In the genomic region with DNA sequence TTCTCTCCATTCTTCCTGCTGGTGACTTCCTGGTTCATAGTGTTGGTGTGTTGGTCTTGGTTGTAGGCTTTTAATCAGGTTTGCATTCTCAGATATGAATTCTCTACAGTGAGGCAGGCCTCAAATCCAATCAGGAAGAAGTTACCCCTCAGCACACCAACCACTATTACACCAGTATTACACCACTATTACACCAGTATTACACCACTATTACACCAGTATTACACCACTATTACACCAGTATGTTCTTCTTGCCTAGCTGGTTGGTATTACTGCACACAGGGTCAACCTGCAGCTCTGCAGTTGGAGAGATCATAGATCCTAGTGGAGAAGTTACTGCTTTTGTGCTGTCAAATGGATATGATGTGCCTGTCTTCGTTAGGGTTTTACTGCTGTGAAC, we compare ENCODE assay signal across 30 mouse cellular contexts.
DNase-seq lines count a peak whose midpoint lies in the region; ATAC-seq and TF ChIP-seq lines count a peak whose summit lies in the region.
"Had no signal": no experiment of that assay in that cellular context is flagged by ENCODE, and none has a peak within 500 bp of the region (broad histone marks: within the 10 kb centered on the region; RNA-seq: fewer than 3 reads in every experiment).

No protein-coding gene starts in this region.

- DNase-seq in heart, adult 11 months, result peak; percentile 11
- DNase-seq in heart, adult 2 months, result no peak
- no peak for DNase-seq in kidney, postnatal 25 days
- DNase-seq in forebrain, postnatal 0 days, result no peak
- DNase-seq: adrenal gland, adult 2 months; adrenal gland, postnatal 14 days; B cell, adult 2 months; cerebellum, adult 11 months; cerebellum, adult 2 months; cerebellum, adult 9-11 months; cerebellum, postnatal 25 days; gastrocnemius, postnatal 10 days; gastrocnemius, postnatal 36 days; heart, adult 18-20 months; heart, postnatal 14 days; heart, postnatal 4 days had no signal

- TF ChIP-seq POLR2A in heart, adult 2 months (IDR thresholded peaks at IDR 0.05; ENCODE audit: insufficient read depth, low read depth, low read length), result no peak

- H3K27me3 ChIP-seq in heart, adult 2 months (ENCODE audit: control insufficient read depth, insufficient read depth, low read length), result no peaks in the 10 kb centered on the region
- no peaks in the 10 kb centered on the region for H3K27me3 ChIP-seq in kidney, embryonic 16.5 days (ENCODE audit: insufficient read depth, low read length)
- no peaks in the 10 kb centered on the region for H3K27me3 ChIP-seq in forebrain, postnatal 0 days (ENCODE audit: insufficient read depth, low read length)
- no peaks in the 10 kb centered on the region for H3K27me3 ChIP-seq in midbrain, embryonic 16.5 days (ENCODE audit: control insufficient read depth, insufficient read depth, low read depth, low read length)
- H3K27me3 ChIP-seq: CH12.LX; embryonic facial prominence, embryonic 13.5 days; forebrain, embryonic 12.5 days; forebrain, embryonic 15.5 days; heart, embryonic 13.5 days had no signal

- WGBS in heart, adult 2 months, result 100% methylated on average over 1 of the region's 1 CpGs
- 97% methylated on average over 1 of the region's 1 CpGs for WGBS in kidney, embryonic 16.5 days
- WGBS in forebrain, postnatal 0 days, result 84% methylated on average over 1 of the region's 1 CpGs
- WGBS in midbrain, embryonic 16.5 days, result 80% methylated on average over 1 of the region's 1 CpGs

- H3K4me3 ChIP-seq in heart, adult 2 months, result no peak overlapping the region
- H3K4me3 ChIP-seq in kidney, embryonic 16.5 days (ENCODE audit: low read length), result no peak overlapping the region
- no peak overlapping the region for H3K4me3 ChIP-seq in forebrain, postnatal 0 days (ENCODE audit: low read depth, low read length)
- no peak overlapping the region for H3K4me3 ChIP-seq in midbrain, embryonic 16.5 days (ENCODE audit: low read depth, low read length)
- H3K4me3 ChIP-seq: embryonic facial prominence, embryonic 13.5 days; erythroblast, embryonic 14.5 days; forebrain, embryonic 12.5 days; forebrain, embryonic 15.5 days; heart, embryonic 10.5 days; heart, embryonic 13.5 days had no signal

- H3K36me3 ChIP-seq in heart, adult 2 months (ENCODE audit: control insufficient read depth, insufficient read depth, low read length), result 0 out of 2 replicates have a peak, but pooled peaks cover 2% of the 10 kb centered on the region
- no peaks in the 10 kb centered on the region for H3K36me3 ChIP-seq in kidney, embryonic 16.5 days (ENCODE audit: insufficient read depth, low read length)
- H3K36me3 ChIP-seq in forebrain, postnatal 0 days (ENCODE audit: insufficient read depth), result no peaks in the 10 kb centered on the region
- H3K36me3 ChIP-seq in midbrain, embryonic 16.5 days (ENCODE audit: control insufficient read depth, insufficient read depth, low read length), result no peaks in the 10 kb centered on the region
- H3K36me3 ChIP-seq: embryonic facial prominence, embryonic 13.5 days; forebrain, embryonic 12.5 days; forebrain, embryonic 15.5 days; G1E; heart, embryonic 10.5 days; heart, embryonic 13.5 days had no signal

- no peak for TF ChIP-seq CTCF in heart, adult 2 months (IDR thresholded peaks at IDR 0.05)
- no peak for TF ChIP-seq CTCF in forebrain, postnatal 0 days (IDR thresholded peaks at IDR 0.05; ENCODE audit: low read depth)

- H3K4me1 ChIP-seq in heart, adult 2 months (ENCODE audit: control insufficient read depth, insufficient read depth, low read length), result peaks cover 8% of the 10 kb centered on the region
- H3K4me1 ChIP-seq in kidney, embryonic 16.5 days (ENCODE audit: insufficient read depth, low read length), result peaks cover 24% of the 10 kb centered on the region
- H3K4me1 ChIP-seq in forebrain, postnatal 0 days (ENCODE audit: insufficient read depth), result no peaks in the 10 kb centered on the region
- H3K4me1 ChIP-seq in midbrain, embryonic 16.5 days (ENCODE audit: control insufficient read depth, insufficient read depth, low read length), result no peaks in the 10 kb centered on the region
- H3K4me1 ChIP-seq: forebrain, embryonic 15.5 days had no signal

- no peak overlapping the region for H3K9ac ChIP-seq in heart, adult 2 months (ENCODE audit: low read depth, low read length)
- no peak overlapping the region for H3K9ac ChIP-seq in kidney, embryonic 16.5 days (replicated peaks; ENCODE audit: low read length)
- H3K9ac ChIP-seq in forebrain, postnatal 0 days, result no peak overlapping the region
- no peak overlapping the region for H3K9ac ChIP-seq in midbrain, embryonic 16.5 days (ENCODE audit: low read depth, low read length)
- H3K9ac ChIP-seq: embryonic facial prominence, embryonic 13.5 days; forebrain, embryonic 12.5 days; forebrain, embryonic 15.5 days; heart, embryonic 13.5 days; hindbrain, embryonic 14.5 days had no signal

- H3K27ac ChIP-seq in heart, adult 2 months, result no peak overlapping the region
- H3K27ac ChIP-seq in kidney, embryonic 16.5 days (ENCODE audit: low read length), result peak overlapping the region; percentile 72
- H3K27ac ChIP-seq in forebrain, postnatal 0 days (ENCODE audit: low read depth, low read length), result no peak overlapping the region
- no peak overlapping the region for H3K27ac ChIP-seq in midbrain, embryonic 16.5 days (ENCODE audit: low read length)
- H3K27ac ChIP-seq: embryonic facial prominence, embryonic 13.5 days; forebrain, embryonic 12.5 days; forebrain, embryonic 15.5 days; heart, embryonic 10.5 days; heart, embryonic 13.5 days; hindbrain, embryonic 14.5 days; hindbrain, postnatal 0 days had no signal

- H3K4me2 ChIP-seq in kidney, embryonic 16.5 days (replicated peaks; ENCODE audit: low read depth, low read length), result no peak overlapping the region
- H3K4me2 ChIP-seq in forebrain, postnatal 0 days (ENCODE audit: low read depth), result no peak overlapping the region
- no peak overlapping the region for H3K4me2 ChIP-seq in midbrain, embryonic 16.5 days (ENCODE audit: low read length)
- H3K4me2 ChIP-seq: embryonic facial prominence, embryonic 13.5 days; forebrain, embryonic 12.5 days; forebrain, embryonic 15.5 days; heart, embryonic 13.5 days; hindbrain, embryonic 14.5 days had no signal

- TF ChIP-seq EP300 in heart, adult 2 months (IDR thresholded peaks at IDR 0.05; ENCODE audit: insufficient read depth, low read depth, low read length), result no peak

- no peaks in the 10 kb centered on the region for H3K9me3 ChIP-seq in kidney, embryonic 16.5 days (ENCODE audit: low read length)
- H3K9me3 ChIP-seq in forebrain, postnatal 0 days (ENCODE audit: low read length), result no peaks in the 10 kb centered on the region
- H3K9me3 ChIP-seq in midbrain, embryonic 16.5 days (replicated peaks; ENCODE audit: control insufficient read depth, low read length, poor library complexity, severe bottlenecking), result no peaks in the 10 kb centered on the region
- H3K9me3 ChIP-seq: embryonic facial prominence, embryonic 13.5 days; forebrain, embryonic 12.5 days; forebrain, embryonic 15.5 days; G1E; heart, embryonic 10.5 days; heart, embryonic 13.5 days had no signal

- intact Hi-C loops in heart, adult 2 months (cut with DNase I), result no loop called here

- ATAC-seq in kidney, embryonic 16.5 days (ENCODE audit: low FRiP score, low TSS enrichment), result no peak
- peak; percentile 93 for ATAC-seq in granulocyte monocyte progenitor cell, adult 5-6 weeks (replicated peaks; ENCODE audit: poor library complexity, severe bottlenecking)
- ATAC-seq in neutrophil, adult 5-6 weeks (ENCODE audit: extremely low read depth, insufficient number of reproducible peaks, low FRiP score, poor library complexity, severe bottlenecking), result 0 out of 2 replicates have a peak, but pooled peaks have one; percentile 30
- ATAC-seq in forebrain, postnatal 0 days, result no peak
- ATAC-seq in midbrain, embryonic 16.5 days, result no peak
- ATAC-seq: forebrain, embryonic 15.5 days; hindbrain, postnatal 0 days had no signal

- H3K79me2 ChIP-seq in heart, adult 2 months (replicated peaks; ENCODE audit: control insufficient read depth, insufficient read depth, low read length), result no peaks in the 10 kb centered on the region

Comparison
In these comparisons a context has a peak if more than half of its experiments do, and no peak if none do; other contexts are left out.
1. ATAC-seq: peak in granulocyte monocyte progenitor cell, adult 5-6 weeks (single experiment) and neutrophil, adult 5-6 weeks (single experiment); none in kidney, embryonic 16.5 days (single experiment), forebrain, postnatal 0 days (single experiment) and midbrain, embryonic 16.5 days (single experiment).